Mouse (Mus musculus): ENCODE data around the gene Mesp1. TPM values are rescaled to one million over a fixed set of nuclear protein-coding genes. Genes with fewer than 3 reads are reported as not detected.

The Mesp1 gene
- polyA plus RNA-seq, 1 experiment from 2014 or later: not detected

Other genes starting within 250 kb of the Mesp1 start
- gene Rhcg, start 176.1 kb downstream of the Mesp1 start, polyA plus RNA-seq (2014; fragmentation: Nextera tagmentation; extraction: Ambion mirVana): not detected in 2 replicates
- 5.1 and 5.3 TPM in 2 replicates for gene Ticrr, start 133.6 kb downstream of the Mesp1 start, polyA plus RNA-seq (2014; fragmentation: Nextera tagmentation; extraction: Ambion mirVana)
- 1.6 and 2.0 TPM in 2 replicates for gene Kif7, start 78.1 kb downstream of the Mesp1 start, polyA plus RNA-seq (2014; fragmentation: Nextera tagmentation; extraction: Ambion mirVana)
- gene Plin1, start 60.9 kb downstream of the Mesp1 start, polyA plus RNA-seq (2014; fragmentation: Nextera tagmentation; extraction: Ambion mirVana): not detected in 2 replicates
- gene Pex11a, start 50.7 kb downstream of the Mesp1 start, polyA plus RNA-seq (2014; fragmentation: Nextera tagmentation; extraction: Ambion mirVana): 9.4 and 9.8 TPM in 2 replicates
- gene Wdr93, start 50.6 kb downstream of the Mesp1 start, polyA plus RNA-seq (2014; fragmentation: Nextera tagmentation; extraction: Ambion mirVana): 0.39 and 0.50 TPM in 2 replicates
- gene Mesp2, start 16.9 kb upstream of the Mesp1 start, polyA plus RNA-seq (2014; fragmentation: Nextera tagmentation; extraction: Ambion mirVana): 0.27 and 0.59 TPM in 2 replicates
- 9.0 and 10.4 TPM in 2 replicates for gene Anpep, start 67.3 kb upstream of the Mesp1 start, polyA plus RNA-seq (2014; fragmentation: Nextera tagmentation; extraction: Ambion mirVana)
- 27.7 and 28.1 TPM in 2 replicates for gene Ap3s2, start 126.9 kb upstream of the Mesp1 start, polyA plus RNA-seq (2014; fragmentation: Nextera tagmentation; extraction: Ambion mirVana)
- gene Arpin, start 141.6 kb upstream of the Mesp1 start, polyA plus RNA-seq (2014; fragmentation: Nextera tagmentation; extraction: Ambion mirVana): 29.4 and 30.2 TPM in 2 replicates
- gene Zfp710, start 231.0 kb upstream of the Mesp1 start, polyA plus RNA-seq (2014; fragmentation: Nextera tagmentation; extraction: Ambion mirVana): 11.5 and 12.2 TPM in 2 replicates

Data from heart, embryonic 14.5 days (tissue).